Mouse (Mus musculus): ENCODE measurements at regions not wholly inside any gene's neighbourhood (a gene's known extent, or its start where the extent isn't known, plus 50 kb on each side); places are given as distances from the start of the nearest gene placed in this dataset.
"Not testable (repeated sequence)": the region's sequence is repeated elsewhere in the genome, so short reads cannot be mapped to it uniquely, and the experiment has no call there.

DNA sequence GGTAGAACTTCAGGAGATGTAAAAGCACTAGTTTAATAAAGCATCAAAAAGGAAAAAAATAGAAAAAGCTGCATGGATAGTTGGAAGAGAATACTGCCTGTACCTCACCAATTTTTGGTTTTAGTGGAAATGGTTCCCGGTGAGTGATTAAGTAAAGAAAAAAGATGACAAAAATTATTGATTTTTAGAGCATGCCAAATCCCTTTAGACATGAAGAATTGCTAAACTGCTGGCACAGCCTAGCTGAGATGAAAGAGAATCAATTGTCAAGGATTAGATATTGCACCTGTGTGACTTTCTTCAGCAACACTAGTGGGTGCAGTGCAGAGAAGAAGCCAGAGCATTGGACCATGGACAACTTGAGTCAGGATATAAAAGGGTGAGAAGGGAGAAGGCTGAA lies 348.7 kb upstream of the Cpeb2 start:
- DNase-seq = no peak

DNA sequence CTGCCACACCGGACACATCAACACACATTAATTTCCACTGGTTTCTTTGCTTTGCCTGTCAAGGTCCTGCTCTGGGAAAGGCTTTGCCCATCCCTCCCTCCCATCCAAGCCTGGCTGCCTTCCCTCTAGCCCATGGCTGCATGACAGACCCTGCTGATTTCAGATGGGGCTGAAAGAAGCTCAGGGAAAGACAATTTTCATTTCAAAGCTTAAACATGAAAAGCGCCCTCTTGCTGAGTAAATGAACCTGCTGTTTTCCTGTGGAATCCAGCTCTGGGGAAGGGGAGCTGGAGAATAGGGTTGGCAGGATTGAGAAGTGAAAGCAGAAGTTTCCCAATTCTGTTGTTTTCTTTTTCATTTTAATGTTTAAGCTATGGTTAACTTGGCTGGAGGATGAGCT lies 341.1 kb upstream of the Cpeb2 start:
- DNase-seq = peak; percentile 86 to 91

GRCm38 (mm10) chr5:42906136-42906535 lies 326.8 kb upstream of the Cpeb2 start:
- peak; percentile 18 to 30 for DNase-seq

GRCm38 (mm10) chr5:42919328-42919727 lies 313.6 kb upstream of the Cpeb2 start:
- peak; percentile 90 to 92 for DNase-seq

- no peak for DNase-seq
These were observed 300.9 kb upstream of the Cpeb2 start for GRCm38 (mm10) chr5:42932106-42932505.

GRCm38 (mm10) chr5:42959296-42959862 lies 273.6 kb upstream of the Cpeb2 start:
- no peak for DNase-seq

DNA sequence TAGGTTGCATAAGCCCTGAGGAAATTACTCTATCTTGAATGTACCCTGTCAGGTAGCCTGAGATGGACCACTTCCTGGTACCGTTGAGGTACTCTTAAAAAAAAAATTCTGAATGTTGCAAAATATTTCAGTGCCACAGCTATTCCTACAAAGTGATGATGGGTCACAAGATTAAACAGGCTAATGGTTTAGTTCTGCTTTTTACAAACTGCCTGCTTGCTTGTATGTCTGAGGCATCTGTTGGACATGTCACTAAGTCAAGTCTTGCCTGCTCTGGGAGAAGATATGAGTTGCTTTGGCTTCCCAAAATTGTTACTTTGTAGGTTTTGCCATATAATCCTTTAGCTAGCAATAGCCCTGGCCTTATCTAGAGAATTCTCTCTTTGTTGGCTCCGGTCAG lies 266.0 kb upstream of the Cpeb2 start:
- DNase-seq = not testable (repeated sequence)

DNA sequence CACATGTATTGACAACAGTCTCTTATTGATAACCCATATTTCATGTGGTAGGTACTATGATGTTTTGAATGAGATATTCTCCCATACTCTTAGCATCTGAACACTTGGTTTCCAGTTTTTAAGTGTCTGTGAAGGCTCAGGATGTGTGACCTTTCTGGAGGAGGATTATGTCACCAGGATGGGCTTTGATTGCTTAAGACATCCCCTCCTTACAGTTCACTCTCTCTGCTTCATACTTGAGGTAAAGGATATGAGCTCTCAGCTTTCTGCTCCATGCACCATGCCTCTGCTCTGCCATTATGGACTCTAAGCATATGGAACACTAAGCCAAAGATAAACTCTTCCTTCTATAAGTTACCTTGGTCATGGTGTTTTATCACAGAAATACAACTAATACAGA lies 263.8 kb upstream of the Cpeb2 start:
- DNase-seq = no peak

GRCm38 (mm10) chr5:42969621-42970020 lies 263.3 kb upstream of the Cpeb2 start:
- DNase-seq = no peak

GRCm38 (mm10) chr5:42977108-42977507 lies 255.9 kb upstream of the Cpeb2 start:
- no peak for DNase-seq

GRCm38 (mm10) chr5:42980946-42981650 lies 251.9 kb upstream of the Cpeb2 start:
- DNase-seq = no peak

GRCm38 (mm10) chr5:42986203-42986602 lies 246.8 kb upstream of the Cpeb2 start:
- DNase-seq = peak; percentile 21 to 29

DNA sequence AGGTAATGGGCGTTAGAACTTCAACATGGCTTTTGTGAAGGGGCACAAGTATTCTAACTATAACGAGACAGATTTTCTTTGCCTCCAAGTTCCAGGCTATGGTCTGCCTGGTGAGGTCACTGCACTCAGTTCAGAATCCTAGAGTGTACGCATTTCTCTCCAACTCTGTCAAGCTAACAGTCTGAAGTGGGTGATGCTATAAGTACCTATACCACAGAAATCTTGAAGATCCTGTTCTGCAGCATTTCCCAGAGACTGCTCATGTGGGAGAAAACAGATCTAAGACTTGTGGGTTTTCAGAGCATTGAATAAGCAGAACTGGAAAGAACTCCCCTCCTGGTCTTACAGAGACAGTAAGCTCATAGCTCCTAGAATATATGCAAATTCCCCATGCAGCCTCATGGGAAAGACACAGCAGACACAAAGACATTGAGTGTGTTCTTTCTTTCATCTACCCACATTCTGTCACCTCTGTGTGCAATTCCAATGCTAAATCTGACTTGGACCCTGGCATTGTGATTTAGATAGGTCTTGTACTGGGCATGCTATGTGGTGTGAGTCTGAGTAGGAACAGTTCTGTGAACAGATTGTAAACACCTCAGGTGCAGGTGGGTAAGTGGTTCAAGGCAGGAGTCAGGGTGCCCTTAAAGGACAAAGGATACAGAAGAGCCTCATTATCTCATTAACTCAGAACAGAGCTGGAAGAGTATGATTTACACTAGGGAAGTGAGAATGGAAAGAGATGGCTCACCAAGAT lies 245.1 kb upstream of the Cpeb2 start:
- no peak for DNase-seq

- DNase-seq = no peak
These were observed 243.7 kb upstream of the Cpeb2 start for GRCm38 (mm10) chr5:42989287-42989686.

DNA sequence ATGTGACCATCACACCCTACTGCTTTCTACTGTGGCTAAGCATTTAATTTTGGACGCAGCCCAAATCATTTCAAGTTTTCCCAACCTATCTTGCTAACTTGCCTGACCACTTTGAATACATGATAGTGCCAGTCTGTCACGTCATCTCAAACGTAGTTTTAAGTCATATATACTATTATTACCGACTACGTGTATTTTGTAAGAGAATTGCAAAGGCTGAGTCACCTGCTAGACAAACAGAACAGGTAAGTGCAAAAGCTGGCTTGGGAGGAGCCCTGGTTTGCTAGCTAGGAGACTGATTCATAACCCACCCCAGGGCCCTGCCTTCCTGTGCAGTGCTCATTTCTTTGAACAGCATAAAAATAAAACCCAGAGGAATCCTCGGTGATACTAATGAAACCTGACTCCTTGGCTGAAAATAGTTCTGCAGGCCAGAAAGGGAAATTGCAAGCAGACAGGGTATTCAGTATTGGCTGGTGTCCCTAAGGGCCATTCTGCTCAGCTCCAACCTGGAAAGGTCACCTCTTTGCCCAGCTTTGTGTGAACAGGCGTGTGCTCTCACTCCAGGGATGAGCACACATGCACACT lies 208.9 kb upstream of the Cpeb2 start:
- peak; percentile 26 to 61 for DNase-seq

DNA sequence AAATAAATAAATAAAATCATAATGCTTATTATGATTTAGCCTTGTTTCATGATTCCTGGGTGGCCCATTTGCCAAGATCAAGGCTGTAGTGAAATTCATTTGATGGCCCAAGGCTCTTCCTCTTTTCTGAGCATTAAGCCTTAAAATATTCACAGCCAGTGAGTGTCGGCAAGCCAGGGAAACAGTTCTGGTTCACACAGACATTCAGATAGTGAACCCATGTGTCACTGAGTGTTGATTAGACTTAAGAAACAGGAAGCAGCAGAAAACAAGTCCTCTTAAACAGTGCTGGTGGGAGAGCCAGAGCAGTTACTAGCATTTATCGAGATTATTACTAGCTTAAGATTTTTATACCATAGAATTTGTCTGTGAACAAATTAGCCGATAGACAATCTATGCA lies 201.7 kb upstream of the Cpeb2 start:
- no peak for DNase-seq

DNA sequence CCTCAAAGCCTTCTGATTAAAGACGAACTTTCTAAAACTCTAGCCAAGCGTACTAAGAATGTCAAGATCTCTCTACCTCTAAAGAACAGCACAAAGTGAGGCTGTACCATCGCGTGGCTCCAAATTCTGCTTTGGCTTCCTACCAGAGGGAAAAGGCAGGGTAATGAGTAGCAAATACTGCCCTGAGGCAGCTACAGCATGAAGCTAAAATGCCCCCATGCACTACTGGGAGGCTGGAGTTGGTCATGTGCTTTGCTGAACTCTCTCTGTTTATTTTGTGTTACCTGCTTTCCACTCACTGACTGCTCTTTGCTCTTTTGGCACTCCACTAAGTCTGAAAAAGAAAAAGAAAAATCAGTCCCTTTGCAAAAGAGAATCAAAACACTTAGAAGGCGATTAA lies 201.1 kb upstream of the Cpeb2 start:
- no peak for DNase-seq

GRCm38 (mm10) chr5:43034421-43034820 lies 198.5 kb upstream of the Cpeb2 start:
- DNase-seq = no peak

GRCm38 (mm10) chr5:43037592-43037991 lies 195.4 kb upstream of the Cpeb2 start:
- DNase-seq = peak in 1 of 2 experiments; percentile 31

DNA sequence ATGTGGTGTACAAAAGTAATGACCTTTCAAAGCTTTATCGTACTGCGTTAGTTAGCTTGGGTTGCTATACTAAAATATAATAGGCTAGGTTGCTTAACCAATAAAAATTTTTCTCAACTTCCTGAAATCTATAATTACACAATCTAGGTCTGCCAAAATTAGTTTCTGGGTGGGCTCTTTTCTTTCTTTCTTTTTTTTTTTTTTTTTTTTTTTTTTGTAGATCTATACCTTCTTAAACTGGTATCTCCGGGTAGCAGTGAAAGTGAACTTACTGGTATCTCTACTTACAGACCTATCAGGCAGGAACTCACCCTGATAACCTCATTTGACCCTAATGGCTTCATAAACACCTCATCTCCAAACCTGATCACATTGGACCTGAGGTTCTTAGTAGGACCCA lies 193.4 kb upstream of the Cpeb2 start:
- DNase-seq = no peak

DNA sequence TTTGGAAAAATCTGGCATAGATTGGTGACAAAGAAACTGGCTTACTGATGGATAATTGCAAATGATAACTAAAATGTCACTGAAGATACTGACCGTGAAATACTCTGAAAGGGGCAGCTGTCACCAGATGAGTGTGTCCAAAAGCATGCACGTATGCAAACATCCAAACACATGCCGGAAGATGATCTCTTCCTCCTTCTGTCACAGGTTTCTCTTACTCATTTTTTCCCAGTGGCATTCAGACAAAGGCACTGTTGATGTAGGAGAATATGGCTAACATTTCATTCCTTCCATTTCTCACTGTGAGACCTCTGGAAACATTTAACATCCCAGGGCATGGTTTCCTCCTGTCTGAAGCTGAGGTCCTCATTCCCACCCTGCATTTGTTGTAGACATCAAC lies 190.4 kb upstream of the Cpeb2 start:
- no peak for DNase-seq

DNA sequence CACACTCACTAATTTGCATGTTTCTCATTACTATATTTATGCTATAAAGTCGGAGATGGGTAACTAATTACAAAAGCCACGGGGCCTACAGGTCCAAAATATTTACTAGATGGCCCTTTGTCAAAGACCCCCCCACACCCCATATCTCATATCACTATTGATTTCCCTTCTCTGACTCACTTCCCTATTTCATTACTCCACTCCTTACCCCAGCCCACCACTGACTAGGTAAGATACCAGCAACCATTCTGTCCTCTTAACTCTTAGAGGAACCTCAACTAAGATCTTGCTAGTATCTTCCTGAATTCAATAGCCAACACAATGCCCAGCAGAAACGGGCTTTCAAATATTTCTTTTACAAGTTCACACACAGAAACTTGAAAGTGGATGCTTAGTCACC lies 187.1 kb upstream of the Cpeb2 start:
- no peak for DNase-seq

GRCm38 (mm10) chr5:43047316-43047715 lies 185.7 kb upstream of the Cpeb2 start:
- no peak for DNase-seq
